Mouse (Mus musculus): ENCODE data around the gene 1700109H08Rik.

GRCm38 (mm10) chr5:3620486-3620885 is 49.1 kb downstream of the 1700109H08Rik start:
- TF ChIP-seq POLR2A (IDR thresholded peaks at IDR 0.05; ENCODE audit: insufficient read length, low read depth) (no peak), TCF12 (IDR thresholded peaks at IDR 0.05; ENCODE audit: insufficient read depth, poor library complexity, severe bottlenecking) (no peak), USF1 (IDR thresholded peaks at IDR 0.05; ENCODE audit: low read depth) (no peak)

Data from myocyte (in vitro differentiated cells).